Mouse (Mus musculus): ENCODE measurements around the gene Stard13. TPM values are rescaled to one million over a fixed set of nuclear protein-coding genes. Genes with fewer than 3 reads are reported as not detected.

The Stard13 gene
- total RNA-seq, 1 experiment from 2014 or later, result not detected

DNA sequence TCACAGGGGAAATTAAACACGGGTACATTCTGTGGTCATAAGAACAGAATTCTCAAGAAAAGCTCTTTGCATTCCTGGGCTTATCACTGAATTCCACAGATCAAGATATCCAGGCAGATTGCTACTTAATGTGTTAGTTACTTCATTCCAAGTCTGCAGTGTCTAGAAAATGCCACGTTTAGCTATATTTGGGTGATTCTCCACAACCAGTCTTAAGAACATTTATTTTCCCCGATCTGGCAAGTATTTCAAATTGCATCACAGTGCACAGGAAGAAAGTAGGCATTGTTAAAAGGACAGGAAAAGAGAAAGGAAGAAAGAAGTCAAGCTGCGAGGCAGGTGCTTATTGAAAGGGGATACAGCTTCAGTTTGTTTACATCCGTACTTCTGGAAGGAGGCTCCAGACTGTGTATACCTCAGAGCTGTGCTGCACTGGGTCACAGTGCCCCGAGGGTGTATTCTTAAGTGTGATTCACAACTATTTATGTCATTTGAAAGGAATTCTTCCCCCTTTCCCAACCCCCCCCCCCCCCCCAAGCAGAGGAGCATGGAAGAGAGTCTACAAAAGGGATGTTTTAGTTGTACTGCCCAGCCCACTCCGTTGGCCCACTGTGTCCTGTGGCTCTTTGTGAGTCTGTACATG lies 179.4 kb downstream of the Stard13 start:
- no peak for ATAC-seq (replicated peaks; ENCODE audit: insufficient number of reproducible peaks, low FRiP score, low TSS enrichment, poor library complexity, severe bottlenecking)

DNA sequence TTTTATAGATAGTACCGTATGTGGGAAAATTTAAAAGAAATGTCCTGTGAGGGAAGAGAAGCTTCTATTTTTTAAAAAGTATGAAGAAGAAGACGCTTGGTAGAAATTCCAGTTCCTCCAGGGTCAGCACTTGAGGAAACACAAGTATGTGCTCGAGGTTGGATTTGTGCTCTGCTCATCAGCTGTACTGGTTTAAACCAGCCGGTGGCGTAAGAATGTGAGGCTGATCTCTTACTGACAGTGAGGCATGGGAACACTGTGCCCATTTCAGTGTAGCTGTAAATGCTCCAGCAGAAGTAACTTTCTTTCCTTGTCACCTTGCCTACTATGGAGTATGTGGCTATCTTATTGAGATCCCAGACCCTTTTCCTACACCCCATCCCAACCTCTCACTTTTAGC lies 180.4 kb downstream of the Stard13 start:
- no peak for ATAC-seq (replicated peaks; ENCODE audit: insufficient number of reproducible peaks, low FRiP score, low TSS enrichment, poor library complexity, severe bottlenecking)

DNA sequence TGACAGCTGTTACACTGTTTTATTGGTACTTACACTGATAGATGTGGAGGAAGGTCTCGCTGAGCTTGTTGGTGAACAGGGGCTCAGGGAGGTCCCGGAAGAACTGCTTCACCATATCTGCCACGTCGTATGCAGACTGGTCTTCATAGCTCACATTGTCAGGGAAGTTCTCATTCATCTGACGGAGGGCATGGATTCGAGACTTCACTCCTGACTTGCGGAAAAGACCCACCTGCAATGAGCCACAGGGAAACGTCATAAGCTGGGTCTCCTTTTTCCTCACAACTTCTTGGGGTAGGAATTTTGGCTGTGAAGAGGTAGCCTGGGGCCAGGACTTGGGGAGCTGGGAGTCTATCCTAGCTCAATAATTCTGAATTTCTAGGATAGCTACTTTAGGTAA lies 181.3 kb downstream of the Stard13 start:
- ATAC-seq (replicated peaks; ENCODE audit: insufficient number of reproducible peaks, low FRiP score, low TSS enrichment, poor library complexity, severe bottlenecking), result no peak

DNA sequence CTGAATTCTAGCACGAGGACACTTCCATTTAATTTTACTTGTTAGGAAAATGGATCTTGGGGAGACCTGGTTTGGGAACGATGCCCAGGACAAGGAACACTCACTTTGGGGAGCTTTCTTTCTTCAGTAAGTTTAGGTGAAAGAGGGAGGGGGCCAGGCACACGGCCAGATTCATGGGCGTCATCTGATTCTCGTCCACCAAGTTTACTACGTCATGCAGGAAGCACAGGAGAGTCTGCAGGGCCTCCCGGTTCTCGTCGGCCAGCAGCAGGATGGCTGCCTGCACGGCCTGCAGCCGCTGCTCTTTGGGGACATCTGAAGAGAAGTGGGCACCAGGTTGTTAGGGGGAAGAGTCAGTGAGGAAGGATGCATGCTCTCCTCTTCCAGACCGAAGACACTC lies 186.1 kb downstream of the Stard13 start:
- ATAC-seq (replicated peaks; ENCODE audit: insufficient number of reproducible peaks, low FRiP score, low TSS enrichment, poor library complexity, severe bottlenecking), result no peak

DNA sequence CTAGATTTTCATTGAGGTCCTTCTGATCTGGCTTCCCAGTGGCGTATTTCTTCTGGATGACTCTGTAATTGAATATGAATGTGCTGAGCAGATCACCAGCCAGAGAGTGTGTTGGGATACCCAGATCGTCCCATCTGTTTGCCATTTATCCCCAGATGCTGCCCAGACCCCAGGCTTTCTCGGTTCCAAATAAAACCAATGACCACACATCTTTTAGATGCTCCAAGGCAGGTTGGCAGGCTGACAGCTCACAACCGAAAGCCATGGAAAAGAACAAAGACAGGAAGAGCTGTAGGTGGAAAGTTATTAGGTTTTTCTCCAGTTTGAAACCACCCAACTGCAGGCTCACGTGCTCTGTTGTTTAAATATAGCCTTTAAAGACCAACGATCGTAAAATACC lies 186.7 kb downstream of the Stard13 start:
- no peak for ATAC-seq (replicated peaks; ENCODE audit: insufficient number of reproducible peaks, low FRiP score, low TSS enrichment, poor library complexity, severe bottlenecking)

DNA sequence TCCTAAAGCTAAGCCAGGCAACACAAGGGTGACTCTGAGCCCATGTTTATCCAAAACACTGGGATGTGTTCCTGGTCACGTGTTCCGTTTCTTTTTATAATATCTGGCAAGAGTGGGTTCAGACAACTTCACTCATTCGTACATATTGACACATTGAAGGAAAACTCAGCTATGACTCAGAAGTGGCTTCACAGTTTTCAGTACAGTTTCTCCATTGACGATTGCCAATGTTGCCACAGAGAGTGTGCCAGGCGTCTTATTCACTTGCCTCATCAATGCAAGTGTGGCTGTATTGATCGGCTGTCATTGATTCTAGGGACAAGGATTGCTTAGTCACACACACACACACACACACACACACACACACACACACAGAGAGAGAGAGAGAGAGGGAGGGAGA lies 187.5 kb downstream of the Stard13 start:
- ATAC-seq (replicated peaks; ENCODE audit: insufficient number of reproducible peaks, low FRiP score, low TSS enrichment, poor library complexity, severe bottlenecking), result no peak

DNA sequence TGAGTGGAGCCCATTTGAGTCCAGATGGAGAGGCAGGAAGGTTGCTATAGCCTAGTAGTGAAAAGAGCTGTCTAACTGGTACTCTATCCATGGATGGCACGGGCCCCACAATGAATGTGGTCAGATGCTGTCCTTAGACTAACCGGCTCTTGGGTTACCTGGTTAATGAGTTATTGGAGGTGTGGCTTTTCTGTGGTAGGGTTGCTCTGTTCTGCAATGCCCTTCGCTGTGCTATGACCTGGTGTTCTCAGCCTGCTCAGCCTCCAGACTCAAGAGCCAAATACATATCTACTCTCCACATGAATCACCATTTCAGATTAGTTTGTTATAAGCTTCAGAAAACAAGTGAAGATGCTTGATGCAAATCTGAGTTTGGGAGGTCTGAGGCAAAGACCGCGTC lies 190.7 kb downstream of the Stard13 start:
- no peak for ATAC-seq (replicated peaks; ENCODE audit: insufficient number of reproducible peaks, low FRiP score, low TSS enrichment, poor library complexity, severe bottlenecking)

DNA sequence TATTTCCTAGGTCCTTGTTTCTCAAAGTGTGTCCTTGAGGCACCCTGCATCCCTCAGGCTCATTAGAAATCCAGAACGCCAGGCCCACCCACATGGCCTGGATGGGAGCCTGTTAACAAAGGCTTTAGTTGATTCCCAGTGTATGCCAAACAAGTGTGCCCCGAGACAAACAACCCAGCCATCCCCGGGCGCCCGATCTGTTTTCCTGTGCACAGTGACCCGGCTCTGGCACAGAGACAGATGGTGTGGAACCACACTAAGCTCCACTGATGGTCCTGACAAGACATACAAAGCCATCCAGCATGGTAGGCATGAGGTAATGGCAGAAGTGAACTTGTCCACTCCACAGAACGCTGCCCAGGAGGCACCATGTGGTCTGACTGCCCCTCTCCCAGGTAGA lies 195.8 kb downstream of the Stard13 start:
- no peak for ATAC-seq (replicated peaks; ENCODE audit: insufficient number of reproducible peaks, low FRiP score, low TSS enrichment, poor library complexity, severe bottlenecking)

DNA sequence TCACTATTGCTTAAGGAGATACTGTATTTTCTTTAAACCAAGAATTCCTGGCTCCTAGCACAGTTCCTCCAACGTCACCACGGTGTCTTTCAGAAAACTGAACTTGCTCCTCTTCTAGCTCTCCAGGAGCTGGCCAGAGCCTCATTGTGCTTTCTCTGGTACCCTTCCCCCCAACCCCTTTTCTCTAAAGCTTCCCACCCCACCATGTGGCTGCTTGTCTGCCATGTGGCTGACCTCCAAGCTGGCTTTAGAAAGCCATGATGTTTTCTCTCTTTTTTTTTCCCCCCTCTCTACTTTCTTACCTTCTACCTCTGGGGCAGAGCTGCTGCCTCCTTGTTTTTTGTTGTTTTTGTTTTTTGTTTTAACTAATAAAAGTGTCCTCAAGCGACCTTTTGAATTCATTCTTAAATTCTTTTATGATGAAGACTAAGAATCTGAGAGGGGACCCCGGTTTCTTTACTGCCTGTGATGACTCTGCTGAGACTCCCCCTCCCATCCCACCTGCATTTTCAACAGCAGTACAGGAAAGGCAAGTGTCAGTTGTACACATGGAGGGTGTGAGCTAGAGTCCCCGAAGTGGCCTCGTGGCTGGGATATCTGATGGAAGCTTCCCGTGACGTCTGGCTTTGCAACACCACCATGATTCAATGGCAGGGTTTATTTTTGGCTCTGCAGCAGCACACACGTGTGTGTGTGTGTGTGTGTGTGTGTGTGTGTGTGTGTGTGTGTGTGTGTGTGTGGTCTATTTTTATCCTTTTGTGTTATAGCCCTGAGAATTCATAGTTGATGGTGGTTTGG lies 198.7 kb downstream of the Stard13 start:
- ATAC-seq (replicated peaks; ENCODE audit: insufficient number of reproducible peaks, low FRiP score, low TSS enrichment, poor library complexity, severe bottlenecking), result no peak

DNA sequence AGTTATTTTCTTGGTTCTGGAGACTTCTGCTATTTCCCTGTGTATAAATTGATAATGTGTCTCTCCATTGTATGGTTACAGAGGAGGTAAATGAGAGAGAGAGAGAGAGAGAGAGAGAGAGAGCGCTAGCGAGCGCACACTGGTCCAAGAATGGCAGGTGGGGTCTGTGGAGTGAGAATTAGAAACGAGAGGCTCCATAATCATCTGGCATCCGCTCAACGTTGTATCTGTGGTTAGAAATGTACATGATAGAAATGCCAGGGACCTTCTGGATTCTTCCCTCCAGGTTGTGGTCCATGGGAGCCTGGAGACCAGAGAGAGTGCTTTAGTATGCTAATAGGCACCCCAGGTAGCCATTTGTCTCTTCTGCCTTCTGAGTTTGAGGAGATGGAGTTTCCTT lies 204.7 kb downstream of the Stard13 start:
- ATAC-seq (replicated peaks; ENCODE audit: insufficient number of reproducible peaks, low FRiP score, low TSS enrichment, poor library complexity, severe bottlenecking), result no peak

DNA sequence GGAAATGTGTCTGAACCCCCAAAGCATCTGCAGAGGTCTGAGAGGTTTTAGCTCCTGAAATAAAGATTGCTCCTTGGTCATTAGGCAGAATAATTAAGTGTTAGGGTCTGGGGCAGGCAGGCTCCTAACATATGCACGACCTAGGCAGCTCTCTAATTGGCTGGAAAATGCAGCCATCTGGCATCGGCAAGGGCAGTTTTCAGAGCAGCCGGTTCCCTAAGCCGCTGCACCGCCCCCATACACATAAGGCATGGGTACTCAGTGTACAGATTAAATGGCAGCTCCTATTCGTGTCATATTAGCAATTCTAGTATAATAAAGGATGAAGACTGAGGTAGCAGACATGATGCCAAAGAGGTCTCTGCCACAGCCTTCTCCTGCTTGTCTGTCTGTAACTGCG lies 206.5 kb downstream of the Stard13 start:
- no peak for ATAC-seq (replicated peaks; ENCODE audit: insufficient number of reproducible peaks, low FRiP score, low TSS enrichment, poor library complexity, severe bottlenecking)

DNA sequence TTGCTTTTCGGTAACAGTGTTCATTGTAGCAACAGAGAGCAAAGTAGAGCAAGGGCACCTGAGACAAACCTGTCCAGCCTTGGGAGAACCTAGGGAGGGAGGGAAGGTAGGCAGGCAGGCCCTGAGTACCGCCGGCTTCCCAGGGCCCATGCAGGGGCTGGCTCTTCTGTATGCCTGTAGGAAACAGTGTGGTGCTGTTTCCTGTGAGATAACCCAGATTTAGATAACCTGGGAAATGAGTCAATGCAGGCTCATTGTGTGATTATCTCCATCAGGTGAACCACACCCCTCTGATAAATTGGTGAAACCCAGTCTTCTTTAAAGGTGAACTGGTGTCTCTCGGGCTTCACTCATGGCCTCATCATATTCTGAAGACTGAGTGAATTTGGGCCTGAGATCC lies 207.6 kb downstream of the Stard13 start:
- ATAC-seq (replicated peaks; ENCODE audit: insufficient number of reproducible peaks, low FRiP score, low TSS enrichment, poor library complexity, severe bottlenecking), result no peak

DNA sequence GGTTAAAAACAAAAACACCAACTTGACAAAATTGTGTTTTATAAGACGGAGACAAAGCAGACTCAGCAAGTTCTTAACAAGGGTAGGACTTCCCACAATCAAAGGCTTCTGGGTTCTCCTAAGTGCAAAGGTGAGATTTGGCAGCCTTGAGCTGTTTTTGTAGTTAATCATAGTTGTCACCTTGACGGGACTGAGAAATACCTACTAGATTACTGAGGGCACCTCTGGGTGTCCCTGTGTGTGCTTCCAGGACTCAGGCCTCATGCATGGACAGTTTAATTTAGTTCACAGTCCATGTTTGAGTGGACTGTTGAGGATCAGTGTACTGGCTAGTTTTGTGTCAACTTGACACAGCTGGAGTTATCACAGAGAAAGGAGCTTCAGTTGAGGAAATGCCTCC lies 209.2 kb downstream of the Stard13 start:
- ATAC-seq (replicated peaks; ENCODE audit: insufficient number of reproducible peaks, low FRiP score, low TSS enrichment, poor library complexity, severe bottlenecking), result no peak

DNA sequence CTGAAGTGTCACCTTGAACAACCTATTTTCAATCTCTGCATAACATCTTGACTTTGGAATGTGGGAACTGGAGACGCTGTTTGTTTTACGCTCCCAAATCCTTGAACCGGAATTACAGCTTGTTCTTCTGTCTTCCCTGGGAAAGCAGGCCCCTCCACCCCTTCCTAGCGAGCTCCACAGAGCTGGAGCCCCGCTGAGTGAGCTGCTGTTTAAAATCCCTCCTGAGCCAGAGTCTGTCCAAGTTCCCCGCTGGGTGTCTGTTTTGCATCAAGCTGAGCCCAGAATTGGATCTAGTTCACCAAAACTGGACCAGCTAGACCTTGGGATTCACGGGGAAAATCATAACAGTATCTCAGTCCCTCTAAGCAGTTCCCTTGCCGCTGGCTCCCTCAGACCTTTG lies 210.2 kb downstream of the Stard13 start:
- no peak for ATAC-seq (replicated peaks; ENCODE audit: insufficient number of reproducible peaks, low FRiP score, low TSS enrichment, poor library complexity, severe bottlenecking)

DNA sequence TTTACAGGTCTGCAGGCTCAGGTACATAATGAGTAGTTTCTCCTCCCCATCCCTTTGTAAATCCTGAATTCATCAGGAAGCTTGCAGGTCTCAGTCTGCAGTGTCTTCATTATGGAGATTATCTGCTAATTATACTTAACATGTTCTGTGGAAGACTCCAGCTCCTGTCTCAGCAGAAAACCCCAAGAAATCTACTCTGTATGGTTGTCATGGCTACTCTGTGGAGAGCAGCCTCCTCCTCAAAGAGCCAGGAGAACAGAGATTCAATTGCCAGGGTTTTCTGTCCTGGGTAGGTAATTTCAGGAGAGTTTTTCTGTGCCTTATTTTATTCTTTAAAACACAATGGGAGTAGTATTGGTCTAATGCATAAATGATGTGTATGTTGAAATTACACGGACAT lies 210.7 kb downstream of the Stard13 start:
- ATAC-seq (replicated peaks; ENCODE audit: insufficient number of reproducible peaks, low FRiP score, low TSS enrichment, poor library complexity, severe bottlenecking), result no peak

DNA sequence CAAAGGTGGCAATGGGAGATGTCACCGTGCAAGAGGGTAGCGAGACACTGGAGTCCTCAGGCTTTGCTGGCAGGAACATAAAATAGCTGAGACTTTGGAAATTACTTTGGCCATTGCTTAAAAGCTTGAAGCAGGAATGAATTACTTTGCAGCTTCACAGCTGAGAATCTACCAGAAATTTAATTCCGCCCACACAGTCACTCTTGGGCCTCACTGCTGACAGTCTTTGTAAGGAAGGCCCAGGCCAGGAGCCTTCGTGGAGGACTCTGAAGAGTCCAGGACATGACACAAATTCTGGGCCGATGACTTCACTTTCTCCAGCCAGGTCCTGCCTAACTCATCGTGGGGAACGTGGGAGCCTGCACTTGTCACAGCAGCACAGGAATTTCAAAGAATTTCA lies 211.6 kb downstream of the Stard13 start:
- no peak for ATAC-seq (replicated peaks; ENCODE audit: insufficient number of reproducible peaks, low FRiP score, low TSS enrichment, poor library complexity, severe bottlenecking)

DNA sequence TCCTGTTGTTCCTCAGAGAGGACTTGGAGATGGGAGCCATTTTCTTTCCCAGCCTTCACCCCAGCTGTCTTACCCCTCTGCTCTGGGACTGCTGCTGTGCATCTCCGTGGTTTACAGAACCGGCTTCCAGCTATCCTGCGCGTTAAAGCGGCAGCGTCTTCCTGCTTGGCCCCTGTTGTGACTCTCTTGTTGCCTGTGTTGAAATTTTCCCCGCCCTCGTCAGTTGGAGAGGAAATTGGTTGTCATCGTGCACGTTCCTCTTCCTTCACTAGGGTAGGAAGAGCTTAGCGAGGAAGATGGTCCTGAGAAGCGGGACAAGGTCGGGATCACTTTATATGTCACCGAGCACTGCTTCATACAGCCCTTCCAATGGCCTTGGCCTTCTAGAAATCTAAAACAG lies 212.8 kb downstream of the Stard13 start:
- no peak for ATAC-seq (replicated peaks; ENCODE audit: insufficient number of reproducible peaks, low FRiP score, low TSS enrichment, poor library complexity, severe bottlenecking)

DNA sequence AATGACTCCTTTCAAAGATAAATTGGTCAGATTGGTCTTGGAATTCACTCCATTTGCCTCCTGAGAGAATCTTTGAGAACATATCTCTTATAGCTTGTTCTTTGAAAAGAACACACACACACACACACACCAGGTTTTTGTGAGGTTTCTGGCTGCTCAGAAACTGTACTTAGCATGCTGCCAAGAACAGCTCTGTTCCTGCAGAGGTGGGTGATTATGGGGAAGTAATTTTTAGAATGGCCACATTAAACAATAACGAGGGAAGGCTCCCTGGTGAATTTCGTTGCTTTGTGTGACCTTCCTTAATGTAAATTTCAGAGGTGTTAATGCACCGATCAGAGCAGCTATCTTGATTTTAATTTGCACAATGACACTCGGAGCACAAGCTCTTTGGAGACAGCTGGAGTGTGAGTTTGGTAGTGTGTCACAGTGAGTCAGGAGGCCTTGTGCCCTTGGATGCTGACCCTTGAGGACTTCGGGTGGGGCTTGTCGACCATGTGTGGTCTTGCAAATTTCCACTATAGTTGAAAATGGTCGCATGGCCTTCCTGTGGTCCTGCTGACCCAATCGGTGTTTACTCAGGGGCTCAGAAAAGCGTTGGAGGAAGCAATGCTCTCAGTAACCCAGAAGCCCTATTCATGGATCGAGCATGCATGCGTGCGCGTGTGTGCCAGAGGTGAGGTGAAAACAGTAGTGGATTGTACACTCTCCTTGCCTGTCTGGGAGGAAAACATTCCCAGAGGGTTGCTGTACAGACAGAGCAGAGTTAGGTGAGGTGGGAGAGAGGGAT lies 213.4 kb downstream of the Stard13 start:
- ATAC-seq (replicated peaks; ENCODE audit: insufficient number of reproducible peaks, low FRiP score, low TSS enrichment, poor library complexity, severe bottlenecking), result no peak

DNA sequence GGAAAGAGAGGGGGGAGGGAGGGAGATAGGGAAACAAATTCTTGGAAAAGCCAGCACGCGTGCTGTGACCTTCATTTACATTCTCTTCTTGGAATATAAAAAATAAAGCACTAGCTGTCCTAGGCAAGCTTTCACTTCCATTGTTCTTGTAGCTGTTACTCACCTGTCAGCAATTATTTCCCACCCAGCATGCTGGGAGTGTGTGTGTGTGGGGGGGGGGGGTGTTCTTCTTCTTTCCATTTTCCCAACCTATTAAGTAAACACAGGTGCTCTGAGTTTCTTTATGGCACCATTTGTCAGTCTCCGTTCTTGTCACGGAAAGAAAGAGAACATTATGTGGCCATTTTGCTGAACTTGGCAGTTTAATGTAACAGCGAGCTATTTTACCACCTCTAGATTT lies 214.7 kb downstream of the Stard13 start:
- ATAC-seq (replicated peaks; ENCODE audit: insufficient number of reproducible peaks, low FRiP score, low TSS enrichment, poor library complexity, severe bottlenecking), result no peak

DNA sequence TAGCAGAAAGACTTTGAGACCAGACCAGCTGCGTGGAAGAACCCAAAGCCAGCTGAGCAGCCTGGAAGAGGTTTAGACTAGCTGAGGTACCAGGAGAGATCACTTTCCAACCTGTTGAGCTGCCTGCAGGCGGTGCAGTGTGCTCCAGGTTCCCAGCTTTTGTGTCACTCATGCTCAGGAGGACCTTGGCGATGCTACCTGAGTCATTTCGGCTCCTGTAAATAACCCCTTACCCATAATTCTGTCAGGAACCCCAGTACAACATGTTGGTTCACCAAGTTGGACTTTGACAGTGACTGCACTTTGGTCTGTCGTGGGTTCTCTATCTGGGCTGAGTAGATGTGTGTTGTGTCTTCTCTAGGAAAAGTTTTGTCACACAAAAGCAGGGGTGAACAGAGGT lies 215.2 kb downstream of the Stard13 start:
- ATAC-seq (replicated peaks; ENCODE audit: insufficient number of reproducible peaks, low FRiP score, low TSS enrichment, poor library complexity, severe bottlenecking), result no peak

Measured in monocyte, adult 5-6 weeks (primary cell).